Mouse (Mus musculus) liver, postnatal 0 days (tissue): ENCODE data around the gene St8sia2.

ENCODE experiments used
- CTCF ChIP-seq: sonication (generic); IDR thresholded peaks from 2 replicates; pipeline ENCODE4 v1.5.1; 2016; ENCODE audit warnings: antibody characterized with exemption, low read depth
- EP300 ChIP-seq: IDR thresholded peaks from 2 replicates; pipeline ENCODE4 v1.6.1; 2016; ENCODE audit warnings: antibody characterized with exemption, low read depth, mild to moderate bottlenecking

DNA sequence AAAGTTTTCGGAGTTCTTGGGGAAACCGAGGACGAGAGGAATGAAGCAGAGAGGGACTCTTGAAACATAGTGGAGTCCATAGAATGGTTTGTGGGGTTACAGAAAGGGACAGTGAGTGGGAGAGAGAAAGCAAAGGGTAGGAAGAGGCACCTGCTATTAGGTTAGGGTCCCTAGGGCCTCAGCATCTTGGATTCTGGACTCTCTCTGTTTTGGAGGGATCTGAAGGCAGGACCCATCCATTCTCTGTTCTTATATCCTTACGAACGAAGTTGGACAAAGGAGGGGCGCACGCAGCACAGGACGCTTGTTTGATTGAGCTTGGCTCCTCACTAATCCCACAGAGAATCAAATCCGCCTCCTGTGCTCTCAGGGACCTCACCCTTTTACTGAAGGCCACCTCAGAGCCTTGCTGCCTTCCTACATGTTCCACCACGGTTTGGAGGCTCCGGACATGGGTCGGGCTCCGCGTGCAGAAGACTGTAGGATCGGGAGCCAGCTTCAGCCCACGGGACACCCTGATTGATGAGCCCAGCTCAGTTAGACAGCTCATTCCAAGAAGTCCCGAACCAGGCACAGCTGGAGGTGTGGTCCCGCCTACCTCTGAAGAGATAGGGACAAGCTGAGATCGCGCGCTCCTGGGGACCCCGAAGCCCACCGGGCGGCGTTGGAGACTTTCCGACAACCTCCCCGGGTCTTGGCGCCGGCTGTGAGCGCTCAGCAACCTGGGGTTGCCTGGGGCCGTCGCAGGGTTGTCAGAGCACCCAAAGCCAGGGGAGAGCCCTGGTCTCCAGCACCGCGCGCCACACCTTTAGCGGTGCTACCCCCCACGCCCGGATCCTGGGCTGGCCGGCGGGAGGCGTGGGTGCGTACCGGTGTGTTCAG is 1.3 kb downstream of the St8sia2 start:
- TF ChIP-seq CTCF (no peak), EP300 (no peak)
